Mouse (Mus musculus) cerebellum, adult 11 months (tissue): ENCODE data around the gene Usp24.

ENCODE experiments used
- DNase-seq: peaks from one replicate; pipeline ENCODE4 v3.0.0; 2022

Usp24 gene

DNA sequence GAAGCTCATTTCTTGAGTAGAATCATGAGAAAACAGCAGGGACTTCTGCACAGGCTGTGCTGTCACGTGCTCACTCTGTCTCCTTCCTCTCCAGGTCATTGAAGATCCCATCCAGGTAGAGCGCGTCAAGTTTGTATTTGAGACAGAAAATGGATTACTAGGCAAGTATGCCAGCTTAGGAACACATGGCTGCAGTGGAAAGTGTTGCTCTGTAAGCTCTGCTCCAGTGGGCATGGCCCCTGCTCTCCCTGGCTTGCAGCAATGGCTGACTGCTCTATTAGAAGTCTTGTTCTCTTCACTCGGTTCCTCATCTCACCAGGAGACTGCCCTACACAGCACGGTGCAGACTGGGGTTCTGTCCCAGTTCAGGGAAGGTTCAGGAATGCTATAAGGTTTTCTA is 114.4 kb downstream of the Usp24 start:
- DNase-seq, result no peak

- no peak for DNase-seq
These were observed 119.4 kb downstream of the Usp24 start for GRCm38 (mm10) chr4:106435426-106435825.

GRCm38 (mm10) chr4:106436475-106436874 is 120.5 kb downstream of the Usp24 start:
- DNase-seq, result peak; percentile 16

DNA sequence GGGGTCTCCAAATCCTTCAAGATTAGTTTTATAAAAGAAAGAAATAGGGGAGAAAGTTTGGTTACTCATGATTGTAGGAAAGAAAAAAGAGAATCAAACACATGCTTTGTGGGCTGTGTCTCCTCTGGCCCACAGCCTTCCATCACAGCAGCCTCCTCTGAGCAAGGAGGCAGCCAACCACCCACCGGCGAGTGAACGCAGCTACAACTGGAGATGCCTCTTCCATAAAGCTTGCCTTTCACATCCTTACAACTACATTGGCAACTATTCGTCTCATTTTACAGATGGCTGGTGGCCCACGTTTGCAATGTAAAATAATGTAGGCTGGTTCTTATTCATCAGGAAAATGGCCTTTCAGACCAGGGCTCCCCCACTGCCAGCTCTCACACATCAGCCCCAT is 121.2 kb downstream of the Usp24 start:
- no peak for DNase-seq

DNA sequence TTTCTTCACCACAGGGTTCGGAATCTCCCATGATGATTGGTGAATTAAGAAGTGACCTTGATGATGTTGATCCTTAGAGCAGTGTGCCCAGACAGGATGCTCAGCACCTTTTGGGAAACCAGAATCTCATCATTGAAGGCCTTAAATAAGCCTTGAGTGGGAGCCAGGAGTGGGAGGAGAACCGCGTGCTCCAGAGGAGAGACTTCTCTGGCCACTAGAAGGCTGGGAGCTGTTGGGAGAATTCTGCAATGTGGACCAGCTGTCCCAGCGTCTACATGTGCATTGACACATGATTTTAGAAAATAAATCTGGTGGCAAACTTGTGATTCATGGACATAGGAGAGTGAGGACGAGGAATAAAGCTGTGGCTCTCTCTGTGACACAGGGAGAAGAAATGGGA is 122.8 kb downstream of the Usp24 start:
- DNase-seq, result no peak

DNA sequence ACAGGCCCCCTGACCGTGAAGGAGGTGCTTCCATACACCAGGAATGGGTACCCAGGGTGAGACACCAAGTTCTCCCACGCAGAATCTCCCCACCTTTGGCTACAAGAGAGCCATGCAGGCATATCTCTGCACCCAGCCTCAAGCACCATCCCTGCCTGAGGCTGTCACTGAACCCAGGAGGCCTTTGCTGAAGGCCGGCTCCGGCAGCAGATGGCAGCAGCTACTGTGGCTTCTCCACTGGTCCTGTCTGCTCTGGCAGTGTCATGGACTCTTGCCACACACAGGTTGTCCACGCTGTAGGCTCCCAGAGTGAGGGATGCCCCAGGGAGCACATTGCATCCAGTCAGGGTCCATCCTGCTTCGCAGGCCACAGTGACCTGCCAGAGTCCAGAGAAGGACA is 127.2 kb downstream of the Usp24 start:
- DNase-seq, result no peak

DNA sequence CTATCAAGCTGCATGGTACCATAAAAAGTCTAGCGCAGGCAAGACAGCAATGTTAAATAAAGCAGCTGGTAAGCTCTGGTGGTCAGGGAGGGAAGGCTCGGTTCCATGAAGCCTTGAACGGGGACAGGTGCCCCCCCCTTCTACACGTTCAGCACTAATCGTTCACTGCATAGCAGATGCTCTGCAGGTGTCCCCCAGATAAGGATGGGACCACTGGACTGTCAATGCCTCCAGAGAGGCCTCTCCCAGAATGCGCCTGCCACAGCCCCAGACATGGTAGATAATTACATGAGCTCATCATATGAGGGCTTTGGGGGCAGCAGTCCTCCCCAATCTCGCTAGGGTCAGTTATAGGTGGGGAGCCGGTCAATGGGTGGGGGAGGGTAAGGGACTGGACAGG is 133.3 kb downstream of the Usp24 start:
- DNase-seq, result no peak

GRCm38 (mm10) chr4:106452401-106452800 is 136.4 kb downstream of the Usp24 start:
- DNase-seq, result no peak

GRCm38 (mm10) chr4:106453108-106453507 is 137.1 kb downstream of the Usp24 start:
- DNase-seq, result no peak

DNA sequence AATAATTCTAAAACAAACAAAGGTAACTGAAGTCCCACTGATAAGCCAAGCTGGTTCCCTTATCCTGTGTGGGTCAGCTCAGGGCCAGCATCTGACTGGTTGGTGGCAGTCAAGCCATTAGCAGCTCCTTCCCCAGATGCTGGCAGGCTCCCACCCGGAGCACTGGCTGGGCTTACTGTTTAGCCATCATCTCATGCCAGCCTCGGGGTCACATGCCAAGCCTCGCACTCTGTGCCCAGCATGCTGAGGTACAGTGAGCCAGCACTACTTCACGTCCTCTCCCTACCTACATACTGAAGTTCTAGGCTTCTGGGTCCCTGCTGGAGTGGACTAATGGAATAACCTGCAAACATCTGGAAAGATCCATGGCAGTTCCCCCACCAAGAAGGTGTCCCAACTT is 137.5 kb downstream of the Usp24 start:
- DNase-seq, result no peak

DNA sequence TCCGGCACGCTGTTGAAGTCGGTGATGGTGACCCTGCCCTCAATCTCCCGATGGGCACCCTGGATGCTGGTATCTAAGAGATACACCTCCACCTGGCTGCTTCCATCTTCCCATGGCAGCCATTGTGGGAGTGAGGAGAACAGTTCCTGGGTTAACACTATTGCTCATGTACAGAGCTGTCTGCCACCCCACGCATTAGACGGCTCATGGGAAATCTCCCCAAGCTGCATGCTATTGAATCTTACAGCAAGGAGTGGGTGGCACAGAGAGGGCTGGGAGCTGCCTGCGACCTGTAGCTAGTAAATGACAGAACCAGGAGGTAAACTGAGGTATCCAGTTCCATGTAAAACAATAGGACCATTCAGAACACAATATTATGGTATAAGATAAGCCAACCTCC is 138.5 kb downstream of the Usp24 start:
- no peak for DNase-seq

DNA sequence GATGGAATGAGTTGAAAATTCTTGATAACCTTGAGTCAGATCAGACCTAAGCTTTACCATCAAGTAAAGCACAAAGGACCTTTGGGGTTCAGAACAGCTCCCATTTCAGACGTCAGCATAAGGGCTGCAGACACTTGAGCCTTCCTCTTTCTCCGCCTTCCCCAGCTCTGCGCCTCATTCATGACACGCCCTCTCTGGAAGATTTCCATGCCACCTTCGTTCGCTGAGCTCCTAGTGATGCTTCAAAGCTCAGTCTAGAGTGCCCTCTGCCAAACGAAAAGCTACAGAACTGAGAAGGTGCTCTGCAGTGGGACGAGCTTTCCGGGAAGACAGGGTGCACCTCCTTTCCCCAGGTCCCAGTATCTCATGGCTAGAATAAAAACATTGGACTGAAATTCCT is 146.0 kb downstream of the Usp24 start:
- DNase-seq, result no peak

DNA sequence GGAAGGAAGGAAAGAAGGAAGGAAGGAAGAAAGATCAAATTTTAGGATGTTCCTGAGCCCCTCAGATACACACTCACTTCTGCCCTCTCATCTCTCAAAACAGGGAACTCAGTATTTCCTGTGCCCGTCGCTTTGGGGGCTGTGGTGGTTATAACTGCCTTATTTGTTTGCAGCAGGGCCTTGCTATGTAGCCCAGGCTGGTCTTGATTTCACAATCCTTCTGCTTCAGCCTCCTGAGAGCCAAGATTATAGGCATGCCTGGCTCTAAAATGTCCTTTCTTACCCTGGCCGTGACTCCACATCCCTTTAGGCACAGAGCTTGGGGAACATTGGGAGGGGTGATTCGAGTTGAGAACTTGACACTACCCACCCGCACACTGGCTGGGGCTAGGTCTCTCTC is 146.5 kb downstream of the Usp24 start:
- DNase-seq, result no peak

GRCm38 (mm10) chr4:106463174-106463801 is 147.3 kb downstream of the Usp24 start:
- DNase-seq, result no peak

GRCm38 (mm10) chr4:106467420-106468110 is 151.6 kb downstream of the Usp24 start:
- DNase-seq, result peak; percentile 65

DNA sequence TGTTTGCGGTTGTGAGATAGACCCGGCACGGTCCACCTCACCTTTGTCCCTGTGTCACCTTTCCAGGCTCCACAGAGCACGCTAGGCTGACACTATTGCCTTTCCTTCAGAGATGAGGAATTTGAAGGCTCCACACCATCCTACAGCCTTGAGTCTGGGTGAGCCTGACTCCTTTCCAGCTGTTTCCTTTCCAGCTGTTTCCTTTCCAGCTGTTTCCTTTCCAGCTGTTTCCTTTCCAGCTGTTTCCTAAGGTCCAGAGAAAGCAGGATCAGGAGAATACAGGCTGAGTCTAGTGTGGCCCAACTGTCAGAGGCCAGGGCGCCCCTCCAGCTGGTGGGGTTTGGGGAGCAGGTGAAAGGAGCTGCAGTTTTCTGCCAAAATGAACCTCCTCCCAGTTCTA is 154.9 kb downstream of the Usp24 start:
- DNase-seq, result no peak

GRCm38 (mm10) chr4:106472335-106472734 is 156.3 kb downstream of the Usp24 start:
- peak; percentile 50 for DNase-seq

- peak; percentile 49 for DNase-seq
These were observed 158.2 kb downstream of the Usp24 start for GRCm38 (mm10) chr4:106474241-106474640.

DNA sequence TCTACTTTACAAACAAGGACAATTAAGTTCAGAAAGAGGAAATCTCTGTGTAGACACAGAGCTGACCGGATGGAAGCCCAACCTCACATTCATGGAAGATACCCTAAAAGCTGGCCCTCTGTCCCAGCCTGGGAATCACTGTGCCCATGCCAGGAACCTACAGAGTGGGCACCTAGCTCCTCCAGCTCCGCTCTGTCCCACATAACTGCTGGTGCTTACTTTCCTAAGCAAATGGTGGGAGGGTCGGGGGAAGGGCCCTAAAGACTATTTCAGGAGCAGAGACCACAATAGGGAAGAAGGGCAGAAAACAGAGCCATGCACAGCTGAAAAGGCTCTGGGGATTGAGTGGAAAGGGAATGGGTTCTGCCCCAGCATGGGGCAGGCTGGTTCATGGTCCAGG is 164.5 kb downstream of the Usp24 start:
- no peak for DNase-seq

DNA sequence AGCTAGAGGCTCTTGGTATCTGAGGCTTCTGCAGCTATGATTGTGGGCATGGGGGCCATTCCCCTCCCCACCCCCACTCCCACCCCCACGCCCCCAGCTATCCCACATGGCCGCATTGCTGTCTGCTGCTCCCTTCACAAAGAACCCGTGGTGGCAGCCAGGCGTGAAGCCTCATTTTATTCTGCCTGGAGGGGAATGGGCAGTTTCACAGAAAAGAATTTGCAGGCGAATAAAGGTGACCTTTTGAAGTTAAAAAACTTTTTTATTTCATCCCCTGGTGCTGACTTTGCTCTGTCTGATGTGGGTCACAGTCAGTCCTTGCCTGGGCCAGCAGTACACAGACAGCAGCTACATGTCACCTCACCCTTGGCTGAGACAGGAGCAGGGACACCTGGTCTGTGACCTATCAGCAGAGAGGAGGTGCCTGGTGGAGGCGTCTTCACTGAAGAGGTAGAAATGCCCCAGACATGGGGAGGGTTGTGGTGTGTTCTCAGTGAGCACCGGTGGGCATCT is 167.3 kb downstream of the Usp24 start:
- DNase-seq, result no peak

GRCm38 (mm10) chr4:106483831-106484230 is 167.8 kb downstream of the Usp24 start:
- no peak for DNase-seq

DNA sequence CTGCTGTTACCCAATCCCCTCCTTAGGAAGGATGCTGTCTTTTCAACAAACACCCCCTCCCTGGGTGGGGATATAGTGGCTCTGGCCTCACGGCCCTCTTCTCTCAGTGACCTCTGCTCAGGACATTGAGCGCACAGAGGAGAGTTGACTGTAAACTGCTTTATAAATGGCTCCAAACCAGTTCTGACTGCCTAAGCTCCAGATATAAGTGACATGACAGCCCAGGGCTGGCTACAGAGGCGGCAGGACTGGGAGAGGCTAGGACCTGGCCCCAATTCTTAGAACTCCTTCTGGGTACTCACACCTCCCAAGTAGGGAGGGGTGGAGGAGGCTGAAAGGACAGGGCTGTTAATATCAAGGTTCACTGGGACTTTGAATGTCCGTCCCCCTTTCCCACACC is 174.6 kb downstream of the Usp24 start:
- no peak for DNase-seq
